Mouse (Mus musculus) hindbrain, embryonic 11.5 days (tissue): ENCODE measurements around the gene Ccdc127. TPM values are rescaled to one million over a fixed set of nuclear protein-coding genes. Genes with fewer than 3 reads are reported as not detected.
A peak's percentile ranks its signal among the peaks of the same experiment; 100 is the strongest.

ENCODE experiments used
- ATAC-seq: fragments of 200-750 bp; cut with Nextera tagmentation; 2 replicates; pipeline ENCODE4 v1.8.0; 2017; ENCODE audit warnings: mild to moderate bottlenecking, moderate TSS enrichment, moderate library complexity; ENCODE audit not compliant: low FRiP score
- DNase-seq: peaks from one replicate; pipeline ENCODE4 v3.0.0-alpha.2; 2015; ENCODE audit warnings: low spot score
- H3K27ac ChIP-seq: fragments of 300-500 bp; sonication (generic); 2 replicates; pipeline ENCODE4 v1.5.1; 2014; ENCODE audit warnings: mild to moderate bottlenecking, low read depth, low read length
- H3K27me3 ChIP-seq: fragments of 300-500 bp; sonication (generic); 2 replicates; pipeline ENCODE4 v1.6.1; 2014; ENCODE audit warnings: mild to moderate bottlenecking, low read length, moderate library complexity, mixed read lengths; ENCODE audit not compliant: control insufficient read depth, insufficient read depth
- H3K36me3 ChIP-seq: fragments of 300-500 bp; sonication (generic); 2 replicates; pipeline ENCODE4 v1.6.1; 2014; ENCODE audit warnings: mild to moderate bottlenecking, low read length, moderate library complexity, mixed read lengths; ENCODE audit not compliant: control insufficient read depth, insufficient read depth
- H3K4me1 ChIP-seq: fragments of 300-500 bp; sonication (generic); replicated peaks from 2 replicates; pipeline ENCODE4 v1.6.1; 2014; ENCODE audit warnings: low read length, mixed read lengths; ENCODE audit not compliant: control insufficient read depth, insufficient read depth
- H3K4me2 ChIP-seq: fragments of 300-500 bp; sonication (generic); replicated peaks from 2 replicates; pipeline ENCODE4 v1.6.1; 2014; ENCODE audit warnings: mild to moderate bottlenecking, low read depth, low read length
- H3K4me3 ChIP-seq: fragments of 300-500 bp; sonication (generic); 2 replicates; pipeline ENCODE4 v1.5.1; 2014; ENCODE audit warnings: low read depth, low read length
- H3K9ac ChIP-seq: fragments of 300-500 bp; sonication (generic); 2 replicates; pipeline ENCODE4 v1.6.1; 2014; ENCODE audit warnings: low read depth, low read length
- H3K9me3 ChIP-seq: fragments of 300-500 bp; sonication (generic); 2 replicates; pipeline ENCODE4 v1.6.1; 2016; ENCODE audit warnings: low read length; ENCODE audit not compliant: control insufficient read depth
- WGBS: fragments of 180-500 bp; shearing (Covaris S2); extraction: QIAGEN DNeasy Blood & Tissue Kit; methylation state at CpG from one replicate; pipeline ENCODE4 v1.1.7; 2014; 5-methylcytosine and 5-hydroxymethylcytosine counted together
- polyA plus RNA-seq: library from polyadenylated mRNA; unstranded; fragments of >200 nt; fragmentation: Nextera tagmentation; extraction: Ambion mirVana; gene quantifications from 2 replicates; pipeline ENCODE4 v1.2.1, GENCODE M21; 2014

Ccdc127 gene
- polyA plus RNA-seq, 1 experiment from 2014 or later = 62.2 TPM

GRCm38 (mm10) chr13:74316789-74317169 is 33.3 kb upstream of the Ccdc127 start:
- H3K36me3 ChIP-seq = peaks cover 6% of the 10 kb centered on the region; the same call in 1 of the 2 replicates
- no peak for ATAC-seq
- no peaks in the 10 kb centered on the region for H3K9me3 ChIP-seq
- peak overlapping the region; percentile 83 for H3K4me3 ChIP-seq
- peak overlapping the region; percentile 71 for H3K4me2 ChIP-seq
- WGBS = 2% methylated on average over 15 of the region's 15 CpGs
- H3K27me3 ChIP-seq = no peaks in the 10 kb centered on the region
- H3K27ac ChIP-seq = peak overlapping the region; percentile 56
- H3K9ac ChIP-seq = peak overlapping the region; percentile 83
- DNase-seq = no peak
- no peaks in the 10 kb centered on the region; the same call in 1 of the 2 replicates for H3K4me1 ChIP-seq

DNA sequence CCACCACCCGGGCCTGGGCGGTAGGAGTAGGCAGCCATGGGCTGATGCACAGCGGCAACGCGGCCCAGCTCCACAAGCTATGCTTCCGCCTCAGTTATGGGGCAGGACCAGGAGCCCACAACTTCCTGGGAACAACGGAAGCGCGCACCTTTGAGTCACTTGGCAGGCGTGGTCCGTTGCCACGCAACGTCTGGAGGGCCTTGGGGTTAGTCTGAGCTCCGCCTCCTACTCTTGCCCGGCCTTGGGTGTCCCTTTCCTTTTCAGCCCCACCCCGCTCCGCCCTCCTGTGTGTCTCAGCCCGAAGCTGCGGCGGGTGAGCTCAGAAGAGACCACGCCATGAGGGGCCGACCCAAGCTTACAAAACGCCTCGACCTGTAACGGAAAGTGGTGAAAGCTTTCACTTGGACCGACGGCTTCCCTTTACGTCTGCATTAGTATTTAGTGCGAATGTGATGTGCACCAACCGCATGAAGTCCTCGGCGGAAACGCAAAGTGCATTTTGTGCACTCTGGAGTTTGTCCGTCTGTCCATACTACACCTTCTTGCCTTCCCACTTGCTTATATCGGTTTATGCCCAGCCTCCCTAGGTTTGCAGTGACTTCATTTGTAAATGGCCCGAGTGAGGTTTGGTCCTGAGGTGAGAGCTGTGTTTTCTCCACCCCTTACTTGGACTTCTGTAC is 32.8 kb upstream of the Ccdc127 start, which contains the start of gene Pdcd6:
TSS of gene Pdcd6 (minus strand) at position 411 of the 680 bp plus-strand sequence.
- ATAC-seq (peak; percentile 99), DNase-seq (peak; percentile 91)
- Histone ChIP-seq H3K4me3 (peak within 1 kb of the TSS; percentile 83), H3K27me3 (no peaks in the 10 kb centered on the region), H3K9ac (peak within 1 kb of the TSS; percentile 83), H3K9me3 (no peaks in the 10 kb centered on the region), H3K4me2 (peak within 1 kb of the TSS; percentile 71), H3K36me3 (peaks cover 9% of the 10 kb centered on the region; the same call in 1 of the 2 replicates), H3K27ac (peak within 1 kb of the TSS; percentile 56), H3K4me1 (no peaks in the 10 kb centered on the region; the same call in 1 of the 2 replicates)
- under 1% methylated on average over 36 of the region's 36 CpGs for whole genome bisulfite sequencing

GRCm38 (mm10) chr13:74329321-74329720 is 20.8 kb upstream of the Ccdc127 start:
- DNase-seq = no peak
- no peaks in the 10 kb centered on the region for H3K27me3 ChIP-seq
- no peak overlapping the region for H3K9ac ChIP-seq
- H3K4me3 ChIP-seq = no peak overlapping the region
- ATAC-seq = no peak
- H3K36me3 ChIP-seq = 0 out of 2 replicates have a peak, but pooled peaks cover 4% of the 10 kb centered on the region
- H3K9me3 ChIP-seq = no peaks in the 10 kb centered on the region
- H3K4me1 ChIP-seq = no peaks in the 10 kb centered on the region
- no peak overlapping the region for H3K27ac ChIP-seq
- H3K4me2 ChIP-seq = no peak overlapping the region

DNA sequence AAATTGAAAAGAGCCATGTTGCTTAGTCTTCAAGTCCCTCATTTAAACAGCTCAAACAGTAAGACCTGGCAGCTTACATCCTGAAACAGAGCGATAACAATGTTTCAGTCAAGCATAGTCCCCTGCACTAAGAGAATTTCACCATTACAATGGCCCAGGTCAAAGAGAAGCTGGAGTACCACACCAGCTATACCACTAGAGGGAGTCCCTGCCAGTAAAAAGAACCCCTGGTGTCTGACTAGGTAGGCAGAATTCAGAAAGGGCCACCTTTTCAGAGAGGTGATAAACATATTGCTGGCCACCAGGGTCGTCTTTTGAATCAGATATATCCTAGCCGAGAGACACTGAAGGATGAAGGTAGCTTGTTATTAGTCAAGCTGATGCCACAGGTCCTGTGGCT is 9.1 kb upstream of the Ccdc127 start:
- 60% methylated on average over 3 of the region's 3 CpGs for whole genome bisulfite sequencing
- peak; percentile 45; the same call in 1 of the 2 replicates for ATAC-seq
- Histone ChIP-seq H3K4me3 (no peak overlapping the region), H3K4me2 (no peak overlapping the region), H3K4me1 (no peaks in the 10 kb centered on the region), H3K27me3 (no peaks in the 10 kb centered on the region), H3K9ac (no peak overlapping the region), H3K36me3 (peaks cover 4% of the 10 kb centered on the region; the same call in 1 of the 2 replicates), H3K27ac (no peak overlapping the region), H3K9me3 (no peaks in the 10 kb centered on the region)
- peak; percentile 59 for DNase-seq

- H3K4me1 ChIP-seq = no peaks in the 10 kb centered on the region
- 2% methylated on average over 15 of the region's 15 CpGs for WGBS
- H3K4me3 ChIP-seq = peak overlapping the region; percentile 56
- H3K27me3 ChIP-seq = no peaks in the 10 kb centered on the region
- H3K9me3 ChIP-seq = no peaks in the 10 kb centered on the region
- no peak overlapping the region for H3K27ac ChIP-seq
- no peaks in the 10 kb centered on the region for H3K36me3 ChIP-seq
- ATAC-seq (peak; percentile 62; the same call in 1 of the 2 replicates), DNase-seq (no peak)
- peak overlapping the region; percentile 72 for H3K4me2 ChIP-seq
- peak overlapping the region; percentile 66 for H3K9ac ChIP-seq
These were observed 362 bp downstream of the Ccdc127 start for GRCm38 (mm10) chr13:74350435-74350906.

GRCm38 (mm10) chr13:74356491-74356890 is 6.4 kb downstream of the Ccdc127 start:
- Histone ChIP-seq H3K27me3 (no peaks in the 10 kb centered on the region), H3K4me2 (no peak overlapping the region), H3K9me3 (no peaks in the 10 kb centered on the region), H3K9ac (no peak overlapping the region), H3K4me3 (no peak overlapping the region), H3K36me3 (peaks cover 12% of the 10 kb centered on the region; the same call in 1 of the 2 replicates), H3K4me1 (no peaks in the 10 kb centered on the region), H3K27ac (no peak overlapping the region)
- DNase-seq (no peak), ATAC-seq (no peak)
- WGBS = 97% methylated on average over 13 of the region's 13 CpGs

- Histone ChIP-seq H3K9me3 (no peaks in the 10 kb centered on the region), H3K4me3 (no peak overlapping the region), H3K9ac (no peak overlapping the region), H3K4me1 (no peaks in the 10 kb centered on the region), H3K36me3 (peaks cover 10% of the 10 kb centered on the region; the same call in 1 of the 2 replicates), H3K27ac (no peak overlapping the region), H3K4me2 (no peak overlapping the region), H3K27me3 (no peaks in the 10 kb centered on the region)
- no peak for DNase-seq
- 0 out of 2 replicates have a peak, but pooled peaks have one; percentile 17 for ATAC-seq
- WGBS = 88% methylated on average over 2 of the region's 2 CpGs
These were observed 12.1 kb downstream of the Ccdc127 start for GRCm38 (mm10) chr13:74362218-74362617.

DNA sequence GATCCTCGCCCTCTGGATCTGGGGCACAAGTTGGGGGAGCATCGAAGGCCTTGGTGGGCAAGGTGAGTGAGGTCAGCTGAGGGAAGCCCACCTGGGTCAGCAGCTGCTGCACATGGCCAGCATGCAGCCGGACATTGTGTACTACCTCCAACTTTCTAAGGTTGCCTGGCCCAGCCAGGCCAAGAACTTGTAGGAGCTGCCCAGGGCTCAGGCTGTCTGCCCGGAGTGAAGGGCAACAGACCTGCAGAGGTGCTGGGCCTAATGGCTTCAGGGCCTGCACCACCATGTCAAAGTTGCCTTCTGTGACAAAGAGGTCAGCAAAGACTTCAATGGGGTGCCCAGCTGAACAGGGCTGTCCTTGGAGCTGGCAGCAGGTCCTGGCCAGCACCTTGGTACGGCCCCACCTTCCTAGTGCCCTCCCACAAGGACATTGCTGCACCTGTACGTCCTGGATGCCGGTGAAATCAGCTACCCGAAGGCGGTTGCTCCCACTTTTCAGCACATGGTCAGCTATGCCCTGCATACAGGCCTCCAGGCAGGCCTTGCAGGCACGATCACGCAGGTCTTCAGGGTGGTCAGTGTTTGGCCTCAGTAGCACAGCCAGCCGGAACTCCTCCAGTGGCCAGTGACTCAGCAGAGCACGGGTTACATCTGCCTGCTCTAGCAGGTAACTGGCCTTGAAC is 13.2 kb downstream of the Ccdc127 start:
- H3K9me3 ChIP-seq = no peaks in the 10 kb centered on the region
- no peak overlapping the region for H3K9ac ChIP-seq

More for the DNA sequence above, 13.2 kb downstream of the Ccdc127 start:
- H3K36me3 ChIP-seq = peaks cover 10% of the 10 kb centered on the region; the same call in 1 of the 2 replicates
- peak; percentile 22; the same call in 1 of the 2 replicates for ATAC-seq
- no peaks in the 10 kb centered on the region for H3K27me3 ChIP-seq
- no peak for DNase-seq
- no peaks in the 10 kb centered on the region for H3K4me1 ChIP-seq
- WGBS = 86% methylated on average over 13 of the region's 13 CpGs
- no peak overlapping the region for H3K27ac ChIP-seq
- no peak overlapping the region for H3K4me2 ChIP-seq
- no peak overlapping the region for H3K4me3 ChIP-seq
